Mouse (Mus musculus) heart, postnatal 4 days (tissue): ENCODE data around the gene Zkscan3. TPM values are rescaled to one million over a fixed set of nuclear protein-coding genes. Genes with fewer than 3 reads are reported as not detected.

Experiments
- DNase-seq: peaks from one replicate; pipeline ENCODE4 v3.0.0; 2021
- total RNA-seq, 2 experiments: library from RNA; stranded (reverse); gene quantifications; 2 replicates each; pipeline ENCODE4 v1.2.3; 2021

Gene Zkscan3
- total RNA-seq = 10 to 100 TPM; 37.9 to 43.5 TPM

DNA sequence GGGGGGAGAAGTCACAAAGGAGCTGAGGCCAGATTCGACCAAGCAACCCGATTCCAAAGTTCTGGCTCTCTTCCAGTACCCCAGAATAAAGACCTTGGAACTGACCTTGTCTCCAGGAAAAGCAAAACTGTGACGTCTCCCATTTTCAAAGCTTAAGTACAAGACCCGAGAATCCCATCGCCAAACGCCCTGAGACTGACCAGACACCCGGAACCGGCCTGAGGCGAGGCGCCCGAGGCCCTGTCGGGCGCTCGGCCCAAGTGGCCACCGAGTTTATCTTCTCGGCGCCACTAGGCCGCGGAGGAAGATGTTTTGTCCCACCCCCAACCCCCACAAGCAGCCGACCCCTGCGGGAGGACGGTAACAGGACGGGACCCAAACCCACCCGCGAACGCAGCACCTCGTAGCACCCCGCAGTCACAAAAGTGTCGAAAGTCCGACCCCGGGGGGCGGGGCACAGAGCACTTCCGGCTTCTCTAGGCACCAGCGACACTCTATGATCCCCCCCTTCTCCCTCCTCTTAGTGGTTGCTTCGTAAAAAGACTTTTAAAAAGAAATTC lies at the start of gene Zkscan3:
Gene Zkscan3 (minus strand): TSS at position 469 of the 560 bp plus-strand sequence.
- DNase-seq = peak; percentile 89

DNA sequence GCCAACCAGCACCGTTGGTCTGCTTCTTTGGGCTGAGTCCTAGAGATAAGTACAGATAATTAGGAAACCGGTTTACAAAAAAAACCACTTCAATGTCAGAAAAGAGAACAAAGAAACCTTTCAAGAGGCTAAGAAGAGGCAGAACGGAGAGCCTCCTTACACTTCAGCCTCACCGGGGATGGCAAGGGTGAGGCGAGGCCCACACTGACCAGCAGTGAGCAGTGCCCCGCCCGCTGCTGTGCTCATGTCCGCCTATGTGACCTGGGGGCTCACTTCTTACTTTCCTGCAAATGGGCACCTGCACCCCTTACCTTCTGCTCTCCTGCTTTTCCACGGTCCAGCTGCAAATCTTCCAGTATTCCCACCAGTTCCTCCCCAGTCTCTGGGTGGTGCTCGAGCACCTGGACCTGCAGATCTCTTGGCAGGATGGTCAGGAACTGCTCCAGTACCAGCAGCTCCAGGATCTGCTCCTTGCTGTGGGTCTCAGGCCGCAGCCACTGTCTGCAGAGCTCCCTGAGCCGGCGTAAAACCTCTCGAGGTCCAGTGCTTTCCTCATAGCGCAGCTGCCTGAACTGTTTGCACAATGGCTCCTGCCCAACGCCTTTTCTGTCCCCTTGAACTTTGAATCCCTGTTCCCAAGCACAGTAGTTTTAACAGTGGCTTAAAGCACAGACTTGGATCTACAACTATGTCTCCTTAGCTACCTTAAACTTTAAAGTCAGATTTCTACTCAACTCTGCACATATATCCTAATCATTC lies 45.5 kb upstream of the Zkscan3 start:
- DNase-seq = no peak

DNA sequence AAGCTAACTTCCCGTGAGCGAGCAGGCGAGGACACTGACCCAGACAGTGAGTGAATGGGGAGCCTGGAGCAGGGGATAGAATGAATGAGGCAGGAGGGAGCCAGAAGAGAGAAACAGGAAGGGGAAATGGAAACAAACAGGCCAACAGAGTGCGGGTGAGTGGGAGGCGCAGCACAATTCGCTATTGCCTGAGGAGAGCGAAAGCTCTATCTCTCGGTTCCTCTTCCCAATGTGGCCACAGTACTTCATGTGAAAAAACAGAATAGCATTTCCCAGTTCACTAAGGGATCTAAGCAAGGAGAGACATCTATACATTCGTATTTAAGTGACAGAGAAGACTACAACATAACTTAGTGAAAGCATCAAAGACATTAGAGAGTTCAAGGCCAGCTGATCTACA lies 44.2 kb upstream of the Zkscan3 start:
- DNase-seq = no peak

GRCm38 (mm10) chr13:21441207-21441572 lies 38.6 kb upstream of the Zkscan3 start:
- DNase-seq = no peak

DNA sequence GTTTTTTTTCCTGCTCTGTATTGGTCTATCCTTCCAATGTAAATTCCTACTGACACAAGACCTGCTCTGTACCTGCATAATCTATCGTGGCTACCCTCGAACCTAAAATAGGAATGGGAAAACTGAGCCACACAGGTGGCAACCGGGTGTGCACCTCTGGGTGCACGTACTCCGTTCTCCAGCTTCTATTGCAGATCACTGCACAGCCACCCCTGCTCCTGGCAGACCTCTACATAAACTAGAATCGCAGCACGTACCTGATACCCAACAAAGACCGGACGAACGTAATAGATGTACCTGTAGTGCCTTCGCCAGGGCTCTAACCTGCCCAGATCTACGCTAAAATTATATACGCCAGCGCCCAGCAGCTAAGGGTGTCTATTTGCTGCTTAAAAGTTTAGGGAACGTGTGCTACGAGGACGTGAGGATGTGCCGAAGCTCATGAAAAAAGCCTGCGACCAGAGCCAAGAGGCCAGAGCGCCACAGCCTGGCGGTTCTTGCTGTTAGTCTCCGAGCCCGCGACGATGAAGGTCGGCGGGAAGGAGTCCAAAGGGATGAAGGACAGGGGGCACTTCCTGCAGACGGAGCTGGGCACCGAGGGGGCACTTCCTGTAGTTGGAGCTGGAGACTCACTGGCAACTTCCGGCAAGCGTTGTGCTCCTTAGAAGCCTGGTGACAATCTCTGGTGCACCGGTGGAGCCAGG lies 38.1 kb upstream of the Zkscan3 start, which contains the start of gene Pgbd1:
Gene Pgbd1 (minus strand): TSS at position 556 of the 704 bp plus-strand sequence.
- peak; percentile 71 for DNase-seq

DNA sequence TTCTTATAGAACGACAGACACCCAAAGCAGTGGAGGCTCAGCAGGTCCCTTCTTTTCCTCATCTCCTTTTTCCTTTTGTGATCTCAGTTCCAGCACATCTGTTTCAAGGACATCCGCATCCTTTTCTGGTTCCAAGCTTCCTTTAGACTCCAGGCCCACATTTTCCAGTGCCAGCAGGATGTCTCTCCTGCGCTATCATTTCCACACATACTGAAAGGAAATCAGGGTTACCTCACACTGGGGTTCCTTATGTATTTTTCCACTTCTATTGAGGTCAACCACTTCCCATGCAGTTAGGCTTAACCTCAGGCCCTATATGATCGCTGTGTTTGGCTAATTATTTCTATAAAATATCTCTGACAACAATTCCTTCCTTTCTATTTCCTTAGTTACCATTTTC lies 32.9 kb upstream of the Zkscan3 start:
- DNase-seq = no peak

- DNase-seq = no peak
These were observed 25.1 kb upstream of the Zkscan3 start for GRCm38 (mm10) chr13:21427631-21428030.

- DNase-seq = no peak
These were observed 20.7 kb upstream of the Zkscan3 start for GRCm38 (mm10) chr13:21423301-21423700.

- no peak for DNase-seq
These were observed 16.3 kb upstream of the Zkscan3 start for GRCm38 (mm10) chr13:21418865-21419264.

DNA sequence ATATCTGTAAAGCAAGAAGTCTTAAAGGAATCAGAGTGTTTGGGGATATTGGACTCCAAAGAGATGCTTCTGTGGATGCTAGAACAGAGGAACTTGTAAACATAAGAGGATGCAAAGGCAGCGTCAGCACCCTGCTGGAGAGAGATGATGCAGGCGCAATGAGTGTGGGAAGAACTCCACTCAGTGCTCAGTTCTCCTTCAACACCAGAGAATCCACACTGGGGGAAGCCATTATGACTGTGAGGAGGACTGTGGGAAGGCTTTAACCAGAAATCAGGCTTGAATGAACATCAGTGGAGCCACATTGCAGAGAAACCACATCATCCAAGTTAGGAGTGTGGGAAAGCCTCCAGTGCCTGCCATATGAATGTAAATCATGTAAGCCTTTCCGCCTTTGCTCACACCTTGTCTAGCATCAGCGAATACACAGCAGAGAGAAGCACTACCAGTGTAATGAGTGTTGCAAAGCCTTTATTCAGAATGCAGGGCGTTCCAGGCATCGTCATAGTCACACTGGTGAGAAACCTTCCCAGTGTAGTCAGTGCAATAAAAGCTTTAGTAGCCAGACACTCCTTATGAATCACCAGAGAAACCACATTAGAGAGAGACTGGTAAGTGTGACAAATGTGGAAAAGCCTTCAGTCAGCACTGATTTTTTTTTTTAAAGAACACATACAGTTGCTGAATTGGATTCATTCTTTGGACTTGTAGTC lies 14.9 kb upstream of the Zkscan3 start:
- no peak for DNase-seq

DNA sequence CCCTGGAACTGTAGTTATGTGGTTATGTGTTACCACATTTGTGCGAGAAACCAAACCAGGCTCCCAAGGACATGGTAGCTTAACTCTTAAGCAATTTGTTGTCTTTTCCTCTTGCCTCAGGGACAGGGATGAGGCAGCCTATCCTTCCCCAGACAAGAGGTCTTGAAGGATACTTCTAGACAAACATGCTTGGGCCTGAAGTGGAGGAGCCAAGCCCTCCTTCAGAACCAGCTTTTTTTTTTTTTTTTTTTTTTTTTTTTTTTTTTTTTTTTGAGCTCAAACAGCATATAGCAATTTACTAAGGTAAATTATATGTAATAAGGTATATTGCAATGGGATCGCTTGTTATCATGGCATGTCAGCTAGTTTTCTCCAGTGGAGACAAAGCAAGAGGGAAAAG lies 13.2 kb upstream of the Zkscan3 start:
- no peak for DNase-seq

- no peak for DNase-seq
These were observed 12.7 kb upstream of the Zkscan3 start for GRCm38 (mm10) chr13:21415266-21415665.

- DNase-seq = no peak
These were observed 12.0 kb upstream of the Zkscan3 start for GRCm38 (mm10) chr13:21414231-21415212.

DNA sequence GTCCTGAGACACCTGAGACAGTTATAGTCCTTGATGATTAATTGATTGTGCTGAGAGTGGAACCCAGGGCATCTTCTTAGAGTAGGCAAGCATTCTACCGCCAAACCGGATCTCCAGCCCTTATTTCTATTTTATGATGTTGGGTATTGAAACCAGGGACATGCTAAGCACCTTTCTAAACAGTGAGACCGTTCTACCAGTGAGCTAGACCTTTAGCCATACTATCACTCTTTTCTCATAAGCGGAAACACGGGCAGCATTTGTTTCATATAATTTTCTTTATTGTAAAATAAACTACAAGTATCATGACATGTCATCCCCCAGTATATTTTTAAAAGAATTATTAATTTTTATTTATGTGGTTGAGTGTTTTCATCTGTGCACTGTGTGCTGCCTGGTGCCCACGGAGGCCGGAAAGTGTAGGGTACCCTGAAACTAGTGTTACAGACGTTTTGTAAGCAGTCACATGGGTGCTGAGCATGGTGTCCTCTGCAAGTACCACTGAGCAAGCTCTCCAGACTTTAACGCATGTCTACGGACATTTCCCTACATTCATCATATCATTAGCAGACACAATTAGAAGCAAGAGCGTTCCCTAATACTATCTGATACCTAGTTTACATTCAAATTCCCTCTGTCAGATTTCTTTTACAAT lies 6.4 kb upstream of the Zkscan3 start:
- DNase-seq = no peak

DNA sequence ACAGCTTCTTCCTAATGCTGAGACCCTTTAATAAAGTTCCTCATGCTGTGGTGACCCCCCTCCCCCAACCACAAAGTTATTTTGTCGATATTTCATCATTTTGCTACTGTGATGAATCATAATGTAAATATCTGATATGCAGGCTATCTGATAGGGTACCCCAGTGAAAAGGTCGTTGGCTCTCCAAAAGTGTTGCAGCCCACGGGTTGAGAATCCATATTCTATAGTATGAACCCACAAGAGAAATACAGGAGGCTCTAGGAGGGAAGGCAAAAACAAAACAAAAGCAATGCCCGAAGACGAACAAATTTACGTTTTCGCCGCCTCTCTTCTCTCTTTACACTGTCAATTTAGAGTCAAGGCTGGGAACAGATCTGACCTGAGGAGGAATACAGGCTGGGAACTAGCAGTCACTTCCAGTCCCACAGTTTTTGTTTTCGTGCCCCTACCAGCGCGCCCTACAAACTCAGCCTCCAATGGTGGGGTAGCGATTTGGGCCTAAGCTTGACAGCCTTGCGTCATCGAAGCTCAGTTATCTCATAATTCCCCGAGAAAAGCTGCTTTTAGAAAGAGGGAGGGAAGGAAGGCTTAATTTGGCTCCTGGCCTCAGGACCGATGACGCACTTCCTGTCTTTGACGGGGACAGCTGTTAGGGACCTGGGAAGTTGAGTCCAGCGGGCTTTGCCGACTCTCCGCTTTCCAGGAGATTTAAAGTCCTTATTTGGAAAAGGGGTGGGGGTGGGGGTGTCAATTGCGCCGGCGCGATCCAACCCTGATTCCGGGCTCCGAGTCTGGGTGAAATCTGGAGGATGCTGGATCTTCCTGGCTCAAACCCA lies 5.6 kb upstream of the Zkscan3 start:
- peak; percentile 88 for DNase-seq

GRCm38 (mm10) chr13:21407341-21407740 lies 4.8 kb upstream of the Zkscan3 start:
- DNase-seq = no peak

GRCm38 (mm10) chr13:21402848-21403247 lies 293 bp upstream of the Zkscan3 start:
- DNase-seq = no peak

DNA sequence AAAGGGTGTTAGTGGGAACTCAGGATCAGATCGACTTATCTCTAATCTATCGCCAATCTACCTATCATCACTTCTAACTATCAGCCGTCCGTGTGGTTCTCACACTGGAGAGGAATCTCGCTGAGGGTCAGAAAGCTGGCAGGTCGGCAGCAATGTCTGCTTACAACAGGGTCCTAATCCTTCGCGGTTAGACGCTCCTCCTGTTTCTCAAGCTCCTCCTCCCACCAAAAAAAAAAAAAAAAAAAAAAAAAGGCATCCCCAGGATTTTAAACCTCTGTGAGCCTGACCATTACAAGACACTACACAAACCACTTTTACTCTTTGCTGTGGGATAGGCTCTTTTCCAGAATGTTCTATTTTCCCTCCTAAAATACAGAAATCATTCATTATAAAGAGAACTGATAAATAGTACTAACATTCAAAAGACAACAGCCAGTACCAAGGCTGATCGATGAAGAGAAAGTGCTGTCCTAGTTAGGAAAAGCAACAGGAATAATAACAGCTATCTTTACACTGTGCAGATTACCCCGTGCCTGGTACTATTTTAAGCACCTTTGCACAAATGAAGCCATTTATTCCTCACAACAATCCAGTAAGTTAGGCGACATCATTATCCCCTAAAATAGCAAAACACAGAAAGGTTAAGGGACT lies 794 bp downstream of the Zkscan3 start:
- no peak for DNase-seq

DNA sequence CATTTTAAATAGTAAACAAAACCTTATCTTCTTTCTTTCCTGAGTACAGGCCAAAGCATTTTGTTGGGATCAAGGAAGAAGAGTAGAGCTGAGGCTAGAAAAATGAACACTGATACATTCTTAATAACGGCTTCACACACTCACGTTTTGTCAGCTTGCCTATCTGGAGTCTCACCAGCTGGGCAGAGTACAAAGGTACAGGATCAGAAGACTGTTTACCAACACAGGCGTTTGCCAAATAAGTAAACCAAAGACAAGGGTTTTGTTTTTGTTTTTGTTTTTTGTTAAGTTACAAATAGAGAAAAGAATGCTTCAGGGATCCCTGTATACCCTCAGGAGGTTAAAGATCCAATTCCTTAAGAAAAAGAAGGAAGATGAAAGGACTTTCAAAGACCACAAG lies 1.4 kb downstream of the Zkscan3 start:
- DNase-seq = no peak

DNA sequence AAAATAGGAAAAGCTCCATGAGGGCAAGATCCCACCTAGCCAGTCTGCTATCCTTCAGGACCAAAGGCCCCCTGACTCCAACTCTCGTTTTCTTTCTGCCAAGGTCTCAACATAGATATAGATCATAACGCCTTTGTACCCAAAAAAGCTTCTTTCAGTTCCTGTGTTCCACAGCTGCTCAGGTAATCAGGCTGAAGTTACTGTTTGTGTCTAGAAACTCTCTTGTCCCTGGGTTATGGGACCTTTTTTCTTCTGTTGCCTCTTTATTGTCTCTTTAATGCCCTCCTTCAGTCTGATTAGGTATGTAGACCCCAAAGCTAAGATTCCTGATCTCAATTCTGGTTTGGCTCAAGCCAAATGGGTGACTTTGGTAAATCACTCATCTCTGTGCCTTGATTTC lies 5.1 kb downstream of the Zkscan3 start:
- no peak for DNase-seq
